Mouse (Mus musculus) CH12.LX (cell line): ENCODE results near the gene Sac3d1. TPM values are rescaled to one million over a fixed set of nuclear protein-coding genes. Genes with fewer than 3 reads are reported as not detected.

ENCODE experiments used
- DNase-seq: peaks from one replicate; pipeline ENCODE4 v3.0.0-alpha.2; 2013; ENCODE audit errors: extremely low read depth
- H3K27ac ChIP-seq: 2 replicates; pipeline ENCODE4 v1.5.1; 2012; ENCODE audit warnings: low read depth, mild to moderate bottlenecking, control low read depth, moderate library complexity; ENCODE audit not compliant: insufficient read depth
- H3K27me3 ChIP-seq: replicated peaks from 2 replicates; pipeline ENCODE3; 2012; ENCODE audit warnings: inconsistent platforms
- H3K36me3 ChIP-seq, 2 experiments: replicated peaks in 1 of 2; 2 replicates each; pipeline versions ENCODE3 to v1.6.1; 2012; ENCODE audit warnings: inconsistent platforms in 1 of 2, low read length in 1 of 2, mild to moderate bottlenecking in 1 of 2, mixed read lengths in 1 of 2, moderate library complexity in 1 of 2; ENCODE audit not compliant: control insufficient read depth in 1 of 2, insufficient read depth in 1 of 2
- H3K4me1 ChIP-seq, 2 experiments: 2 replicates each; pipeline ENCODE4 v1.6.1; 2012; ENCODE audit warnings: inconsistent platforms in 1 of 2, moderate library complexity in 1 of 2; ENCODE audit not compliant: insufficient read depth in 2 of 2, control insufficient read depth in 1 of 2
- H3K4me2 ChIP-seq: 2 replicates; pipeline ENCODE4 v1.6.1; 2012; ENCODE audit warnings: low read depth, mild to moderate bottlenecking, control low read depth; ENCODE audit not compliant: poor library complexity, insufficient read depth, severe bottlenecking
- H3K4me3 ChIP-seq, 3 experiments: fragments of 150-350 bp in 1 of 3; sonication (generic) in 1 of 3; replicated peaks in 1 of 3; 2 replicates each; pipeline versions ENCODE3 to v1.5.1; 2011 to 2012; ENCODE audit warnings: low read depth in 2 of 3, low read length in 2 of 3, mild to moderate bottlenecking in 2 of 3, moderate library complexity in 2 of 3, control low read depth in 1 of 3, improper control_type of control experiment in 1 of 3, inconsistent platforms in 1 of 3, mixed read lengths in 1 of 3; ENCODE audit not compliant: poor library complexity in 1 of 3
- H3K79me2 ChIP-seq: replicated peaks from 2 replicates; pipeline ENCODE4 v1.6.1; 2012; ENCODE audit warnings: mild to moderate bottlenecking, moderate library complexity; ENCODE audit not compliant: control insufficient read depth, poor library complexity, insufficient read depth, severe bottlenecking; ENCODE audit errors: extremely low read depth
- H3K9ac ChIP-seq: 2 replicates; pipeline ENCODE4 v1.6.1; 2012; ENCODE audit warnings: low read depth, mild to moderate bottlenecking, control low read depth, moderate library complexity; ENCODE audit not compliant: insufficient read depth
- H3K9me3 ChIP-seq: replicated peaks from 2 replicates; pipeline ENCODE3; 2012; ENCODE audit warnings: low read length, inconsistent platforms, mixed read lengths
- CTCF ChIP-seq, 2 experiments: IDR thresholded peaks in 1 of 2; conservative IDR thresholded peaks in 1 of 2; 2 replicates each; pipeline ENCODE4 v1.5.1; 2011 to 2012; ENCODE audit warnings: low read depth in 2 of 2, low read length in 2 of 2, improper control_type of control experiment in 1 of 2, inconsistent platforms in 1 of 2, mild to moderate bottlenecking in 1 of 2, moderate library complexity in 1 of 2
- ELF1 ChIP-seq: IDR thresholded peaks from 2 replicates; pipeline ENCODE4 v1.6.1; 2014; ENCODE audit warnings: low read depth, mild to moderate bottlenecking, inconsistent platforms, low read length, improper control_type of control experiment
- ETS1 ChIP-seq: conservative IDR thresholded peaks from 2 replicates; pipeline ENCODE4 v1.6.1; 2012; ENCODE audit warnings: low read depth, mild to moderate bottlenecking, inconsistent platforms, low read length, improper control_type of control experiment, moderate library complexity
- HCFC1 ChIP-seq: IDR thresholded peaks from 2 replicates; pipeline ENCODE4 v1.6.1; 2012; ENCODE audit warnings: low read depth, mild to moderate bottlenecking, inconsistent platforms, low read length, improper control_type of control experiment
- KAT2A ChIP-seq: IDR thresholded peaks from 2 replicates; pipeline ENCODE4 v1.6.1; 2012; ENCODE audit warnings: low read length, improper control_type of control experiment, inconsistent platforms; ENCODE audit not compliant: insufficient replicate concordance
- MAFK ChIP-seq: IDR thresholded peaks from 2 replicates; pipeline ENCODE4 v1.6.1; 2011; ENCODE audit warnings: low read length, improper control_type of control experiment; ENCODE audit not compliant: insufficient replicate concordance
- MAX ChIP-seq: IDR thresholded peaks from 2 replicates; pipeline ENCODE4 v1.6.1; 2011; ENCODE audit warnings: low read length, improper control_type of control experiment
- MXI1 ChIP-seq: IDR thresholded peaks from 2 replicates; pipeline ENCODE4 v1.6.1; 2011; ENCODE audit warnings: mild to moderate bottlenecking, low read depth, low read length, improper control_type of control experiment
- MYC ChIP-seq: IDR thresholded peaks from 2 replicates; pipeline ENCODE4 v1.6.1; 2011; ENCODE audit warnings: low read depth, mild to moderate bottlenecking, improper control_type of control experiment, low read length
- RAD21 ChIP-seq: IDR thresholded peaks from 2 replicates; pipeline ENCODE4 v1.6.1; 2011; ENCODE audit warnings: low read depth, mild to moderate bottlenecking, low read length, improper control_type of control experiment, moderate library complexity
- SMC3 ChIP-seq: IDR thresholded peaks from 2 replicates; pipeline ENCODE4 v1.6.1; 2011; ENCODE audit warnings: low read depth, low read length, improper control_type of control experiment
- TBP ChIP-seq: conservative IDR thresholded peaks from 2 replicates; pipeline ENCODE4 v1.6.1; 2011; ENCODE audit warnings: low read depth, low read length, improper control_type of control experiment
- UBTF ChIP-seq: IDR thresholded peaks from 2 replicates; pipeline ENCODE4 v1.6.1; 2012; ENCODE audit warnings: low read depth, mild to moderate bottlenecking, inconsistent platforms, low read length, improper control_type of control experiment, moderate library complexity
- USF1 ChIP-seq: IDR thresholded peaks from 2 replicates; pipeline ENCODE4 v1.6.1; 2014; ENCODE audit warnings: low read depth, mild to moderate bottlenecking, inconsistent platforms, low read length, improper control_type of control experiment
- ZMIZ1 ChIP-seq: IDR thresholded peaks from 2 replicates; pipeline ENCODE4 v1.6.1; 2012; ENCODE audit warnings: low read depth, mild to moderate bottlenecking, inconsistent platforms, low read length, improper control_type of control experiment
- ZNF384 ChIP-seq: IDR thresholded peaks from 2 replicates; pipeline ENCODE4 v1.6.1; 2012; ENCODE audit warnings: low read depth, low read length, improper control_type of control experiment, inconsistent platforms
- dilution Hi-C: fragments of 300-500 bp; cut with MboI; formaldehyde crosslinking; loops from 2 replicates; pipeline ENCODE4 v1.14.3; 2020; ENCODE audit warnings: low sequenced_read_pairs; ENCODE audit not compliant: extremely low pct_unique_long_range_greater_than_20kb, extremely low pct_ligation_motif_present
- in situ Hi-C: fragments of 300-500 bp; cut with MboI; formaldehyde crosslinking; loops from 3 replicates; pipeline ENCODE4 v1.14.3; 2019; ENCODE audit warnings: low sequenced_read_pairs, low pct_ligation_motif_present, low pct_unique_long_range_greater_than_20kb, mixed read lengths
- polyA plus RNA-seq: library from polyadenylated mRNA; unstranded; fragments of >175 nt; gene quantifications from 2 replicates; pipeline ENCODE4 v1.2.1, GENCODE M21; 2012; ENCODE audit warnings: low read depth; ENCODE audit not compliant: insufficient read length
- total RNA-seq, 2 experiments: library from RNA; depleted of rRNA; stranded (reverse); fragments of 300-350 nt in 1 of 2; fragments of >200 nt in 1 of 2; gene quantifications; 2 replicates each; pipeline ENCODE4 v1.2.3; 2012 to 2014

The Sac3d1 gene
- total and polyA plus RNA-seq, 3 experiments: 27.0 to 31.9 (median 29.8) TPM

DNA sequence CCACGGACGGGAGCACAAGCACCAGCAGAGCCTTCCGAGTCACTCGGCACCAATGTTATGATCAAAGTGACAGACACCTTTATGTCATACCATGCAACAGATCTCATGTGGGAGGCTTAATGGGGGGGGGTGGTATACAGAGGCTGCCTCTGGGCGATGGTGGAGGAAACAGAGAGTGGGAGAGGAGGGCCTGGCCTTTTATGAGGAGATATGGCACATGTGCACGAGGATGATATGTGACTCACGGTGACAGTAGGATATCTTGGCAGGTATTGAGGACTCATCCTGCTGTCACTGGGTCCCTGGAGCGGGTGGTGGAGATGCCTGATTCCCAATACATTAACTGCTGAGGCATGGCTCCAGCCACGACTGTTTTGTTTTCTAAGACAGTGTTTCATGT is 36.7 kb upstream of the Sac3d1 start:
- Histone ChIP-seq H3K27me3 (peaks cover 42% of the 10 kb centered on the region), H3K27ac (no peak overlapping the region), H3K4me1 (peaks cover 8 to 22% of the 10 kb centered on the region in 2 experiments; a peak in 3 of 4 replicates), H3K4me2 (no peak overlapping the region), H3K9ac (no peak overlapping the region), H3K4me3 (no peak overlapping the region), H3K36me3 (no peaks in the 10 kb centered on the region), H3K79me2 (no peaks in the 10 kb centered on the region), H3K9me3 (peaks cover 3% of the 10 kb centered on the region)
- dilution Hi-C loops: no loop called here
- no peak for DNase-seq
- in situ Hi-C loops: loop anchor here (5.0 to 25.0 kb wide), 2 partner anchors 77 to 157 kb away; partner anchors contain the start of gene Cdc42bpg
- no peak for TF ChIP-seq MAFK
- no peak for TF ChIP-seq ZNF384
- no peak for TF ChIP-seq KAT2A
- no peak for TF ChIP-seq UBTF
- TF ChIP-seq CTCF (conservative IDR thresholded peaks at IDR 0.05 in 1 of 2, IDR thresholded peaks at IDR 0.05 in 1 of 2; ENCODE audit: low read depth in 2 of 2, low read length in 2 of 2): no peak

DNA sequence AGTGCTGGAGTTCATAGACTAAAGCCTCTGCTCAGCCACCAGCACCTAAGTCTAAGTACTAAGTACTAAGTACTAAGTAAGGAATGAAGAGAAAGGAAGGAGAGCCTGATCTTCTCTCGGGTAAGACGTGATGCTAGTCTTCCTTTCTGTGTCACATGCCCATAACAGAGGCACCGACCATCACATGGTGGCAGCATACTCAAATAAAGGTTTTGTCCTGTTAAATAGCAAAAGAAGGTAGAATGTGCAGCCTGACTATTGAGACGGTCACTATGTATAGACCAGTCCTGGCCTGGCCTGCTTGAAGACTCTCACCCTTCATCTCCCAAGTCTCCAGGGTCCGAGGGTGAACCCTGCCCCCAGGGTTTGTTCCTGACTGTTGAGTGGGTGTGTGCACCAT is 26.4 kb upstream of the Sac3d1 start:
- Histone ChIP-seq H3K9me3 (peaks cover 2% of the 10 kb centered on the region), H3K27me3 (peaks cover 20% of the 10 kb centered on the region)

DNA sequence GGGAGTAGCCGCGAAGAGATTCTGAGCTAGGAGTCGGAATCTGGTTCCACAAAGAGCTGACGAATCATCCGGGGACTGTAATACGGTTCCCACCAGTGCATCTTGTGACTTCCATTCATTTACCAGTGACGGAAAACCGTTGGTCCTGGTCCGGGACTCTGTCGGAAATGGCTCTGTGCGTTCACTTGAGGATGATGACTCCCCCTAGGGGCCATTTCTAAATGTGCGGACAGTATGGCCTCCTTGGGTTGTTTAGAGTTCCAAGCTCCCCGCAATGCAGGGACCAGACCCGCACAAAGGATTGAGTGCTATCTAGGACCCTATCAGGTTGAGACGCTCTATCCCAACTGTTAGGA is 22.9 kb upstream of the Sac3d1 start, which contains the start of gene Arl2:
Gene Arl2, minus strand, starts transcription at position 155 of the 356 bp plus-strand sequence.
- H3K4me1 ChIP-seq: peaks cover 8% of the 10 kb centered on the region in 2 experiments
- in situ Hi-C loops: no loop called here
- dilution Hi-C loops: no loop called here

More for the DNA sequence above, 26.4 kb upstream of the Sac3d1 start:
- Histone ChIP-seq H3K4me3 (no peak overlapping the region), H3K9ac (no peak overlapping the region), H3K36me3 (no peaks in the 10 kb centered on the region), H3K4me2 (no peak overlapping the region), H3K79me2 (no peaks in the 10 kb centered on the region), H3K27ac (no peak overlapping the region), H3K4me1 (peaks cover 6% of the 10 kb centered on the region in 2 experiments)
- in situ Hi-C loops (no loop called here), dilution Hi-C loops (no loop called here)
- peak; percentile 54 for TF ChIP-seq SMC3
- peak; percentile 12; the same call in 1 of the 2 replicates for TF ChIP-seq USF1
- TF ChIP-seq MYC: peak; percentile 48; the same call in 1 of the 2 replicates
- TF ChIP-seq RAD21: peak; percentile 60
- no peak for TF ChIP-seq ZMIZ1
- peak in 1 of 2 experiments; percentile 55; a peak in 2 of 4 replicates for TF ChIP-seq CTCF (conservative IDR thresholded peaks at IDR 0.05 in 1 of 2, IDR thresholded peaks at IDR 0.05 in 1 of 2; ENCODE audit: low read depth in 2 of 2, low read length in 2 of 2)
- no peak for TF ChIP-seq TBP
- peak; percentile 36; the same call in 1 of the 2 replicates for TF ChIP-seq MAX
- no peak for DNase-seq

More for the DNA sequence above, 22.9 kb upstream of the Sac3d1 start, which contains the start of gene Arl2:
- peaks cover 7% of the 10 kb centered on the region for H3K27me3 ChIP-seq
- peak within 1 kb of the TSS; percentile 80 for H3K27ac ChIP-seq
- H3K9me3 ChIP-seq: peaks cover 2% of the 10 kb centered on the region
- H3K4me3 ChIP-seq: peak within 1 kb of the TSS; percentile 61 to 87 (median 79)
- DNase-seq: peak; percentile 94
- H3K36me3 ChIP-seq: peaks cover 4 to 17% of the 10 kb centered on the region in 2 experiments
- H3K79me2 ChIP-seq: no peaks in the 10 kb centered on the region
- H3K4me2 ChIP-seq: peak within 1 kb of the TSS; percentile 48
- peak within 1 kb of the TSS; percentile 77 for H3K9ac ChIP-seq
- TF ChIP-seq KAT2A (no peak), CTCF (conservative IDR thresholded peaks at IDR 0.05 in 1 of 2, IDR thresholded peaks at IDR 0.05 in 1 of 2; ENCODE audit: low read depth in 2 of 2, low read length in 2 of 2) (peak; percentile 60 to 70), SMC3 (peak; percentile 43), ETS1 (0 out of 2 replicates have a peak, but pooled peaks have one; percentile 3), HCFC1 (peak; percentile 10; the same call in 1 of the 2 replicates), ELF1 (0 out of 2 replicates have a peak, but pooled peaks have one; percentile 29), RAD21 (peak; percentile 47), MXI1 (peak; percentile 29; the same call in 1 of the 2 replicates), MYC (peak; percentile 65), TBP (peak; percentile 73), MAX (no peak; the same call in 1 of the 2 replicates)
